Mouse (Mus musculus): Measurements from ENCODE around the gene Cdiptos. TPM values are rescaled to one million over a fixed set of nuclear protein-coding genes. Genes with fewer than 3 reads are reported as not detected.
A peak's percentile ranks its signal among the peaks of the same experiment; 100 is the strongest.

The Cdiptos gene
- total and polyA plus RNA-seq, 3 experiments: 0.47 to 0.97 TPM; not detected in 1

DNA sequence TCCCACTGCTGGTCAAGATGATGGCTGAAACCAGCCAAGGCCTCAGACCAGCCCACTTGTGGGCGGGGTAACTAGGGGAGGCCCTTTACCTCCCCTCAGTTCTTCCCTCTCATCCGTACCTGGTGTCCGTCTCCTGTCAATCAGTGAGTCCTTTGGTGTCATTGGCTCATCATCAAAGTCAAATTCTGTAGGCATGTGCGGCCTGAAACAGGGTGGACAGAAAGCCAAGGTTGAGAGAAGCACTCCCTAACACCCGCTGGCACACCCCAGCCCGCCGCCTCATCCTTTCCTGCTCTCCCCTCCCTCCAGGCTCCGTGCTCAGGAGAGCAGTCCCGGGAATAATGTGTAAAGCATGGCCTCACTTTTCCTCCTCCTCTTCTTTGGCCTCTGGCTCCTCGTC, 40.2 kb upstream of the Cdiptos start (continued):
- TF ChIP-seq ELF1 (IDR thresholded peaks at IDR 0.05; ENCODE audit: low read depth, low read length) (peak; percentile 50; the same call in 1 of the 2 replicates), SIN3A (IDR thresholded peaks at IDR 0.05; ENCODE audit: low read length) (peak; percentile 64; the same call in 1 of the 2 replicates), GABPA (IDR thresholded peaks at IDR 0.05; ENCODE audit: insufficient replicate concordance, low read depth, low read length) (no peak), RAD21 (IDR thresholded peaks at IDR 0.05; ENCODE audit: low read depth, low read length) (no peak), ZKSCAN1 (IDR thresholded peaks at IDR 0.05; ENCODE audit: borderline replicate concordance, low read depth, low read length) (no peak), EP300 (IDR thresholded peaks at IDR 0.05; ENCODE audit: low read length) (no peak), POLR2A (IDR thresholded peaks at IDR 0.05; ENCODE audit: low read depth, low read length) (peak; percentile 79), RCOR1 (conservative IDR thresholded peaks at IDR 0.05; ENCODE audit: low read depth, low read length) (no peak), MXI1 (IDR thresholded peaks at IDR 0.05; ENCODE audit: low read depth, low read length) (peak; percentile 71), ZMIZ1 (IDR thresholded peaks at IDR 0.05; ENCODE audit: low read depth, low read length) (0 out of 2 replicates have a peak, but pooled peaks have one; percentile 20), UBTF (IDR thresholded peaks at IDR 0.05; ENCODE audit: low read depth, low read length) (no peak), CHD1 (IDR thresholded peaks at IDR 0.05; ENCODE audit: low read depth, low read length) (no peak; the same call in 1 of the 2 replicates), PAX5 (IDR thresholded peaks at IDR 0.05; ENCODE audit: low read length) (no peak), ZC3H11A (IDR thresholded peaks at IDR 0.05; ENCODE audit: low read depth, low read length) (no peak), MEF2A (IDR thresholded peaks at IDR 0.05; ENCODE audit: borderline replicate concordance, low read depth, low read length) (no peak), NRF1 (IDR thresholded peaks at IDR 0.05; ENCODE audit: low read depth, low read length) (peak; percentile 52; the same call in 1 of the 2 replicates), HCFC1 (IDR thresholded peaks at IDR 0.05; ENCODE audit: low read depth, low read length) (no peak)

DNA sequence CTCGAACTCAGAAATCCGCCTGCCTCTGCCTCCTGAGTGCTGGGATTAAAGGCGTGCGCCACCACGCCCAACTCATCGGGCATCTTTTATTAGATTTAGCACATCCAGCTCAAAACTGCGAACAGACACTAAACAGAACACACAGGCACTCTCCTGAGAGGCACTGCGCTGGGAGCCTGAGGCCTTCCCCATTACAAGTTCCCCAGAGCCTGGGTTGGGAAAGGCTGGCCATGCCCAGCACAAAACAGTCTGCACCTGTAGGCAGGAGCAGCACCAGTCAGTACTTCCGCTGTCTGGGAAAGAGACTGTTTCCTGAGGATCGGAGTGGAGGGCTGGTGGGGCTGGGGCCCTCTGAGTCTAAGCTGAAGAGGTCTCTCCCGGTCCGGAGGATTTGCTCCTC, 39.1 kb upstream of the Cdiptos start:
- TF ChIP-seq MAFK (IDR thresholded peaks at IDR 0.05; ENCODE audit: insufficient replicate concordance, low read length) (no peak), MXI1 (IDR thresholded peaks at IDR 0.05; ENCODE audit: low read depth, low read length) (no peak), MYC (IDR thresholded peaks at IDR 0.05; ENCODE audit: low read depth, low read length) (no peak), EP300 (IDR thresholded peaks at IDR 0.05; ENCODE audit: low read length) (no peak), JUND (conservative IDR thresholded peaks at IDR 0.05; ENCODE audit: low read depth, low read length) (no peak), TCF12 (IDR thresholded peaks at IDR 0.05; ENCODE audit: low read depth, low read length) (no peak), SMC3 (IDR thresholded peaks at IDR 0.05; ENCODE audit: low read depth, low read length) (no peak), NELFE (IDR thresholded peaks at IDR 0.05; ENCODE audit: low read depth, low read length) (no peak), IRF4 (IDR thresholded peaks at IDR 0.05; ENCODE audit: low read depth, low read length) (no peak)
- no peak for DNase-seq (ENCODE audit: extremely low read depth)
- dilution Hi-C loops (cut with MboI; ENCODE audit: extremely low pct_ligation_motif_present, extremely low pct_unique_long_range_greater_than_20kb, low sequenced_read_pairs) (no loop called here), in situ Hi-C loops (cut with MboI; ENCODE audit: low pct_ligation_motif_present, low pct_unique_long_range_greater_than_20kb, low sequenced_read_pairs) (loop anchor here (5.0 to 10.0 kb wide), 2 partner anchors 53 to 310 kb away; partner anchors contain the start of gene Coro1a)
- peak overlapping the region; percentile 77 for H3K4me2 ChIP-seq (ENCODE audit: insufficient read depth, low read depth, poor library complexity, severe bottlenecking)
- peak overlapping the region in 1 of 3 experiments; percentile 25 for H3K4me3 ChIP-seq (replicated peaks in 1 of 3; ENCODE audit: low read depth in 2 of 3, low read length in 2 of 3, poor library complexity in 1 of 3)
- H3K36me3 ChIP-seq (replicated peaks in 1 of 2; ENCODE audit: control insufficient read depth in 1 of 2, insufficient read depth in 1 of 2, low read length in 1 of 2): peaks cover 6 to 50% of the 10 kb centered on the region in 2 experiments
- H3K27ac ChIP-seq (ENCODE audit: insufficient read depth, low read depth): peak overlapping the region; percentile 2; the same call in 1 of the 2 replicates
- H3K4me1 ChIP-seq (ENCODE audit: control insufficient read depth in 1 of 2, insufficient read depth in 2 of 2): peaks cover 22 to 72% of the 10 kb centered on the region in 2 experiments; a peak in 3 of 4 replicates
- H3K9ac ChIP-seq (ENCODE audit: insufficient read depth, low read depth): peak overlapping the region; percentile 52; the same call in 1 of the 2 replicates
- H3K9me3 ChIP-seq (replicated peaks; ENCODE audit: low read length): no peaks in the 10 kb centered on the region
- peaks cover 14% of the 10 kb centered on the region for H3K79me2 ChIP-seq (replicated peaks; ENCODE audit: control insufficient read depth, extremely low read depth, insufficient read depth, poor library complexity, severe bottlenecking)
- H3K27me3 ChIP-seq (replicated peaks): no peaks in the 10 kb centered on the region
